Mouse (Mus musculus): ENCODE measurements around the gene Vav3. TPM values are rescaled to one million over a fixed set of nuclear protein-coding genes. Genes with fewer than 3 reads are reported as not detected.
A peak's percentile ranks its signal among the peaks of the same experiment; 100 is the strongest.

The Vav3 gene
- 8.8 TPM in 2 replicates for polyA plus RNA-seq (2012; rRNA removed)

- H3K4me3 ChIP-seq (replicated peaks; ENCODE audit: insufficient read depth, low read depth, low read length) = peak within 1 kb of the TSS; percentile 47
- WGBS = under 1% methylated on average over 92 of the region's 92 CpGs
- H3K27ac ChIP-seq (ENCODE audit: insufficient read depth, low read length) = peak within 1 kb of the TSS; percentile 47; the same call in 1 of the 2 replicates
- H3K27me3 ChIP-seq (ENCODE audit: control insufficient read depth, insufficient read depth, low read length) = no peaks in the 10 kb centered on the region; the same call in 1 of the 2 replicates
- TF ChIP-seq POLR2A (IDR thresholded peaks at IDR 0.05; ENCODE audit: borderline replicate concordance, insufficient read depth, low read length) (no peak), CTCF (IDR thresholded peaks at IDR 0.05; ENCODE audit: borderline replicate concordance, insufficient read depth, low read depth, low read length) (no peak)
- peaks cover 3% of the 10 kb centered on the region; the same call in 1 of the 2 replicates for H3K4me1 ChIP-seq (ENCODE audit: control insufficient read depth, insufficient read depth, low read length)
- peak; percentile 23 to 29 for DNase-seq
These were observed at the start of gene Vav3 for GRCm38 (mm10) chr3:109340274-109341070. Vav3 (plus strand) TSS chr3:109340653.

GRCm38 (mm10) chr3:109298857-109299256, 41.6 kb upstream of the Vav3 start:
- H3K4me3 ChIP-seq (replicated peaks; ENCODE audit: insufficient read depth, low read depth, low read length) = no peak overlapping the region
- TF ChIP-seq POLR2A (IDR thresholded peaks at IDR 0.05; ENCODE audit: borderline replicate concordance, insufficient read depth, low read length) = no peak
- no peak for TF ChIP-seq CTCF (IDR thresholded peaks at IDR 0.05; ENCODE audit: borderline replicate concordance, insufficient read depth, low read depth, low read length)
- no peaks in the 10 kb centered on the region for H3K27me3 ChIP-seq (ENCODE audit: control insufficient read depth, insufficient read depth, low read length)
- DNase-seq = peak; percentile 22 to 51
- no peak overlapping the region for H3K27ac ChIP-seq (ENCODE audit: insufficient read depth, low read length)
- H3K4me1 ChIP-seq (ENCODE audit: control insufficient read depth, insufficient read depth, low read length) = peaks cover 7% of the 10 kb centered on the region
- WGBS = 6% methylated on average over 6 of the region's 6 CpGs

- no peak for DNase-seq
- no peak for TF ChIP-seq POLR2A (IDR thresholded peaks at IDR 0.05; ENCODE audit: borderline replicate concordance, insufficient read depth, low read length)
- TF ChIP-seq CTCF (IDR thresholded peaks at IDR 0.05; ENCODE audit: borderline replicate concordance, insufficient read depth, low read depth, low read length) = no peak
- no peaks in the 10 kb centered on the region for H3K27me3 ChIP-seq (ENCODE audit: control insufficient read depth, insufficient read depth, low read length)
- WGBS = 30% methylated on average over 4 of the region's 4 CpGs
- H3K4me3 ChIP-seq (replicated peaks; ENCODE audit: insufficient read depth, low read depth, low read length) = no peak overlapping the region
- no peak overlapping the region for H3K27ac ChIP-seq (ENCODE audit: insufficient read depth, low read length)
- peaks cover 7% of the 10 kb centered on the region for H3K4me1 ChIP-seq (ENCODE audit: control insufficient read depth, insufficient read depth, low read length)
These were observed 41.0 kb upstream of the Vav3 start for GRCm38 (mm10) chr3:109299303-109300074.

GRCm38 (mm10) chr3:109302059-109302458, 38.4 kb upstream of the Vav3 start:
- no peak overlapping the region for H3K27ac ChIP-seq (ENCODE audit: insufficient read depth, low read length)
- no peak for DNase-seq
- H3K27me3 ChIP-seq (ENCODE audit: control insufficient read depth, insufficient read depth, low read length) = no peaks in the 10 kb centered on the region
- no peak overlapping the region for H3K4me3 ChIP-seq (replicated peaks; ENCODE audit: insufficient read depth, low read depth, low read length)
- H3K4me1 ChIP-seq (ENCODE audit: control insufficient read depth, insufficient read depth, low read length) = peaks cover 7% of the 10 kb centered on the region
- WGBS = 90% methylated on average over 2 of the region's 2 CpGs
- TF ChIP-seq CTCF (IDR thresholded peaks at IDR 0.05; ENCODE audit: borderline replicate concordance, insufficient read depth, low read depth, low read length) (no peak), POLR2A (IDR thresholded peaks at IDR 0.05; ENCODE audit: borderline replicate concordance, insufficient read depth, low read length) (no peak)

DNA sequence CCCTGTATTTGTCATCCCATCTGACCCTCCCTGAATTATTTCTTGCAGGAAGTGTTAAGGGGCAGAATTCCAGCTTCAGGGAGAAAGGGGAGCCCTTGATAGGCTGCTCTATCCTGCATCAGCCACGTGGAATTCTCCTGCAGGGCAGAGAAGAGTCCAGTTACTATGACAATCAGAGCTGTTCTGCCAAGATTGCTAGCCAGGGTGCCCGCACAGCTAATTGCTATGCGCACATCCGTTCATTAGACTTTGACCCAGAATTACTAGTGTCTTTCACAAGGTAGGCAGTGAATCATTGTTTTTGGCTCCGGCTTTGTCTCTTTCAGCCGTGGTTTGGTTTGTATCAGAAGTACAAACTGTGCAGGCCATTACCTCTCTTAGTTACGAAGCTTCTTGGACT, 33.0 kb upstream of the Vav3 start:
- Histone ChIP-seq H3K4me3 (replicated peaks; ENCODE audit: insufficient read depth, low read depth, low read length) (no peak overlapping the region), H3K27ac (ENCODE audit: insufficient read depth, low read length) (no peak overlapping the region), H3K4me1 (ENCODE audit: control insufficient read depth, insufficient read depth, low read length) (no peaks in the 10 kb centered on the region), H3K27me3 (ENCODE audit: control insufficient read depth, insufficient read depth, low read length) (no peaks in the 10 kb centered on the region)
- 20% methylated on average over 7 of the region's 7 CpGs for WGBS
- TF ChIP-seq CTCF (IDR thresholded peaks at IDR 0.05; ENCODE audit: borderline replicate concordance, insufficient read depth, low read depth, low read length) (no peak), POLR2A (IDR thresholded peaks at IDR 0.05; ENCODE audit: borderline replicate concordance, insufficient read depth, low read length) (no peak)
- peak in 1 of 2 experiments; percentile 18 for DNase-seq

DNA sequence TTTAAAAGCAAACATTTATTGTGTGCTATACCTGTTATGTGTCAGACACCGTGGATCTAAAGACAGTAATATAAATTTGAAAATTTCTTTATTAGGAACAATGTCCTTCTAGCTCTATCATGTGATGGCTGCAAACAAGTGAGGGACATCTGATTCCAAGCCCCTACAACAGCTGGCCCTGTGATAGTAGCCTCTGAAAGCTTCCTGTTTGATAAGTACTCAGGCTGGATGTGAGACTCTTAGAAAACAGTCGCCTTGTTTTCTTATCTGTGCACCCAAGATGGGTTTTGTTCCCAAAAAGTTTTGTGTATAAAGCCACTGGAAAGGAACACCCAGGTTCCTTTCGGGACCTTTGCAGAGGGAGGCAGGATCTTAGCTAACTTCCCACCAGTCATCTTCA, 32.0 kb upstream of the Vav3 start:
- Histone ChIP-seq H3K4me1 (ENCODE audit: control insufficient read depth, insufficient read depth, low read length) (no peaks in the 10 kb centered on the region), H3K4me3 (replicated peaks; ENCODE audit: insufficient read depth, low read depth, low read length) (no peak overlapping the region), H3K27ac (ENCODE audit: insufficient read depth, low read length) (no peak overlapping the region), H3K27me3 (ENCODE audit: control insufficient read depth, insufficient read depth, low read length) (no peaks in the 10 kb centered on the region)
- no peak for TF ChIP-seq POLR2A (IDR thresholded peaks at IDR 0.05; ENCODE audit: borderline replicate concordance, insufficient read depth, low read length)
- no peak for TF ChIP-seq CTCF (IDR thresholded peaks at IDR 0.05; ENCODE audit: borderline replicate concordance, insufficient read depth, low read depth, low read length)
- no peak for DNase-seq
- WGBS = 85% methylated on average over 3 of the region's 3 CpGs

DNA sequence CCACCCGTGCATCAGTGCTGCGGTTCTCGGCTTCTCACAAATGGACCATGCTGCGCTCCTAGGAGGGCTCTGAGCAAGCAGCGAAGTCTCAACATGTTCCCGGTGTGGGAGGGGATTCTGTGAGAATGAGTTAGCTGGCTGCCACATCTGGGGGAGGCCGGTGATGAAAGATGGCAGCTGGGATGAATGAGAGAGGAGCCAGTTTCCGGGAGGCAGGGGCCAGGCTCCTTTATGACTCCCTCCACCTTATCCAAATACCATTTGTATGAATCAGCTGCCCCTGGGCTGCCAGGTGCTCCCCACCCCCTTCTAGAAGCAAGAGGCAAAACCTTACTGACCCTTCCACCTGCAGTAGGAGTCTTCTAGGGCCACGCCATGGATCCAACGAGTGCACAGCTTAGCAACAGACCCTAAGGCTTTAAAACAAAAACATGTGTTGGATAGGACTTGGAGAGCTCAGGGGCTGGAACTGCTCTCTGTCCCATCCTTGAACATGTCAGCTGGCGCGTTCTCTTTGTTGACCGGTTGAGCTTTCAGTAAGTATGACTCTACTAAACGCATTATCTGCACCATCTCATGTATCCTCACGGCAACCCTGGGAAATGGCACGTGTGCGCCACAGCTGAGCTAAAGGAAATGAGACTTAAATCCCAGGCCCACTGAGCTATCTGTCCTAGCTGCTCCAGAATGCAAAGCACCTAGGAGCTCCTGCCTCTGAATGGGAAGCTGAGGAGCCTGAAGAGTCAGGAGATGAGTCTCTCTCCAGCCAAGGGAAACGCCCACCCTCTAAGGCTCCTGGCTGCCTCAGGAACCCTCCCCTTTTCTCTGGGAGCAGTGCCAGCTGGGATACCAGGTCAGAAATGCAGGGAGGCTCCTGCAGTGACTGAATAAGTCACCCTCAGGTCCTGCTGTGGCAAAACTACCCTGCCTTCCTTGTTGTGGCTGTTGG, 30.9 kb upstream of the Vav3 start:
- peak in 1 of 2 experiments; percentile 5 for DNase-seq
- WGBS = 82% methylated on average over 18 of the region's 18 CpGs

More for the DNA sequence above, 30.9 kb upstream of the Vav3 start:
- no peak overlapping the region for H3K4me3 ChIP-seq (replicated peaks; ENCODE audit: insufficient read depth, low read depth, low read length)
- no peaks in the 10 kb centered on the region for H3K4me1 ChIP-seq (ENCODE audit: control insufficient read depth, insufficient read depth, low read length)
- no peak overlapping the region for H3K27ac ChIP-seq (ENCODE audit: insufficient read depth, low read length)
- no peaks in the 10 kb centered on the region for H3K27me3 ChIP-seq (ENCODE audit: control insufficient read depth, insufficient read depth, low read length)
- no peak for TF ChIP-seq CTCF (IDR thresholded peaks at IDR 0.05; ENCODE audit: borderline replicate concordance, insufficient read depth, low read depth, low read length)
- no peak for TF ChIP-seq POLR2A (IDR thresholded peaks at IDR 0.05; ENCODE audit: borderline replicate concordance, insufficient read depth, low read length)
